Mouse (Mus musculus): ENCODE measurements around the gene Adgrl1. TPM values are rescaled to one million over a fixed set of nuclear protein-coding genes. Genes with fewer than 3 reads are reported as not detected.

The Adgrl1 gene
- total and polyA plus RNA-seq, 2 experiments from 2014 or later = 54.6 to 469 TPM

DNA sequence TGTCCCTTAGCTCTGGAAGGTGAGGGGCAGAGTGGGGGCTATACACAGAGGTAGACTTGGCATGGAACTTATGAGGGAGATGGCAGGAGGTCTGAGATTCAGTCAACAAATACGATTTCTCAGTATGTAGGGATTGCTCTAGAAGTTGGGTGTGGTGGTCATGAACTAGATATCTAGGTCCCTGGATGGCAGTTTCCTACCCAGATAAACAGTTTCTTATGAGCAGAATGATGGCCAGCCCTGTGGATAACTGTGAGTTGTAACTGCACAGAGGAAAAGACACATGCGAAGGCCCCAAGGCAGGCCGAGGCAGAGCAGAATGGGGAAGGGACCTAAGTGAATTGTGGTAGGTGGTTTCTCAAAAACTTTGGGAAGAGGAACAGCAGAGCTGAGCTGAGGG lies 14.3 kb downstream of the Adgrl1 start:
- ATAC-seq (no peak), DNase-seq (ENCODE audit: low spot score) (no peak)
- H3K4me2 ChIP-seq (ENCODE audit: low read depth, low read length) = no peak overlapping the region
- 82% methylated on average over 3 of the region's 3 CpGs for WGBS
- H3K9ac ChIP-seq (replicated peaks; ENCODE audit: low read length) = no peak overlapping the region
- no peak overlapping the region for H3K27ac ChIP-seq
- no peaks in the 10 kb centered on the region for H3K27me3 ChIP-seq (ENCODE audit: insufficient read depth, low read length)
- peaks cover 9% of the 10 kb centered on the region; the same call in 1 of the 2 replicates for H3K4me1 ChIP-seq (ENCODE audit: insufficient read depth, low read length)
- no peak for TF ChIP-seq CTCF (IDR thresholded peaks at IDR 0.05; ENCODE audit: low read depth)
- H3K4me3 ChIP-seq (ENCODE audit: low read length) = no peak overlapping the region
- no peaks in the 10 kb centered on the region for H3K9me3 ChIP-seq (ENCODE audit: low read length)
- H3K36me3 ChIP-seq (ENCODE audit: insufficient read depth, low read length) = peaks cover 5% of the 10 kb centered on the region; the same call in 1 of the 2 replicates

GRCm38 (mm10) chr8:83914860-83915259 lies 15.0 kb downstream of the Adgrl1 start:
- no peak for DNase-seq (ENCODE audit: low spot score)
- Histone ChIP-seq H3K36me3 (ENCODE audit: insufficient read depth, low read length) (peaks cover 5% of the 10 kb centered on the region; the same call in 1 of the 2 replicates), H3K4me3 (ENCODE audit: low read length) (no peak overlapping the region), H3K9ac (replicated peaks; ENCODE audit: low read length) (no peak overlapping the region), H3K9me3 (ENCODE audit: low read length) (no peaks in the 10 kb centered on the region), H3K27ac (no peak overlapping the region), H3K4me1 (ENCODE audit: insufficient read depth, low read length) (peaks cover 8% of the 10 kb centered on the region; the same call in 1 of the 2 replicates), H3K27me3 (ENCODE audit: insufficient read depth, low read length) (no peaks in the 10 kb centered on the region), H3K4me2 (ENCODE audit: low read depth, low read length) (no peak overlapping the region)
- ATAC-seq = peak; percentile 33; the same call in 1 of the 2 replicates
- no peak for TF ChIP-seq CTCF (IDR thresholded peaks at IDR 0.05; ENCODE audit: low read depth)
- WGBS = 60% methylated on average over 5 of the region's 5 CpGs

- WGBS = 44% methylated on average over 5 of the region's 5 CpGs
These were observed 16.1 kb downstream of the Adgrl1 start for GRCm38 (mm10) chr8:83916015-83916414.

GRCm38 (mm10) chr8:83917566-83917965 lies 17.7 kb downstream of the Adgrl1 start:
- no peak for TF ChIP-seq CTCF (IDR thresholded peaks at IDR 0.05; ENCODE audit: low read depth)
- no peaks in the 10 kb centered on the region for H3K9me3 ChIP-seq (ENCODE audit: low read length)
- no peak for DNase-seq (ENCODE audit: low spot score)
- H3K4me1 ChIP-seq (ENCODE audit: insufficient read depth, low read length) = peaks cover 8% of the 10 kb centered on the region; the same call in 1 of the 2 replicates
- H3K27ac ChIP-seq = no peak overlapping the region
- ATAC-seq = no peak
- WGBS = 66% methylated on average over 6 of the region's 6 CpGs
- no peak overlapping the region for H3K9ac ChIP-seq (replicated peaks; ENCODE audit: low read length)
- no peak overlapping the region for H3K4me2 ChIP-seq (ENCODE audit: low read depth, low read length)
- H3K27me3 ChIP-seq (ENCODE audit: insufficient read depth, low read length) = no peaks in the 10 kb centered on the region
- H3K4me3 ChIP-seq (ENCODE audit: low read length) = no peak overlapping the region
- peaks cover 15% of the 10 kb centered on the region; the same call in 1 of the 2 replicates for H3K36me3 ChIP-seq (ENCODE audit: insufficient read depth, low read length)

More at GRCm38 (mm10) chr8:83916015-83916414, 16.1 kb downstream of the Adgrl1 start:
- H3K9me3 ChIP-seq (ENCODE audit: low read length) = no peaks in the 10 kb centered on the region
- no peak overlapping the region for H3K4me2 ChIP-seq (ENCODE audit: low read depth, low read length)
- peaks cover 8% of the 10 kb centered on the region; the same call in 1 of the 2 replicates for H3K4me1 ChIP-seq (ENCODE audit: insufficient read depth, low read length)
- peak overlapping the region; percentile 26 for H3K27ac ChIP-seq
- DNase-seq (ENCODE audit: low spot score) (no peak), ATAC-seq (no peak; the same call in 1 of the 2 replicates)
- H3K36me3 ChIP-seq (ENCODE audit: insufficient read depth, low read length) = peaks cover 5% of the 10 kb centered on the region; the same call in 1 of the 2 replicates
- no peaks in the 10 kb centered on the region for H3K27me3 ChIP-seq (ENCODE audit: insufficient read depth, low read length)
- no peak overlapping the region for H3K4me3 ChIP-seq (ENCODE audit: low read length)
- no peak overlapping the region for H3K9ac ChIP-seq (replicated peaks; ENCODE audit: low read length)
- no peak for TF ChIP-seq CTCF (IDR thresholded peaks at IDR 0.05; ENCODE audit: low read depth)

- Histone ChIP-seq H3K27ac (no peak overlapping the region), H3K27me3 (ENCODE audit: insufficient read depth, low read length) (no peaks in the 10 kb centered on the region), H3K9ac (replicated peaks; ENCODE audit: low read length) (no peak overlapping the region), H3K36me3 (ENCODE audit: insufficient read depth, low read length) (peaks cover 49% of the 10 kb centered on the region), H3K4me2 (ENCODE audit: low read depth, low read length) (no peak overlapping the region), H3K4me3 (ENCODE audit: low read length) (no peak overlapping the region), H3K9me3 (ENCODE audit: low read length) (no peaks in the 10 kb centered on the region), H3K4me1 (ENCODE audit: insufficient read depth, low read length) (no peaks in the 10 kb centered on the region)
- TF ChIP-seq CTCF (IDR thresholded peaks at IDR 0.05; ENCODE audit: low read depth) = peak; percentile 96
- WGBS = 63% methylated on average over 3 of the region's 3 CpGs
- peak; percentile 57 for ATAC-seq
- DNase-seq (ENCODE audit: low spot score) = peak; percentile 91
These were observed 21.7 kb downstream of the Adgrl1 start for GRCm38 (mm10) chr8:83921558-83921957.

DNA sequence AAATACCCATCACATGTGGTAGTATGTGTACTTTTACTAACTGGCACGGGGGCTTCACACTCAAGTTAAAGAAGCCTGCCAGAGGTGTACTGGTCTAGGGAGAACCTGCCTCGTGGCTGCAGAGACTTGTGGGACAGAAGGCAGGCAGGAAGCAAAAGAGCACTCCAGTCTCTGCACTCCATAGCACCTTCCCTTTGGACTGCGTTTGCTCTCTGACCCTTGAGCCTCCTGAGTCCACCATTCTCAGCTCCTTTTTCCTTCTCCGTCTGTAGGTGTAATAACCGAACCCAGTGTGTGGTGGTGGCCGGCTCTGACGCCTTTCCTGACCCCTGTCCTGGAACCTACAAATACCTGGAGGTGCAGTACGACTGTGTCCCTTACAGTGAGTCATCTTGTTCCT lies 22.8 kb downstream of the Adgrl1 start:
- ATAC-seq = no peak
- H3K27ac ChIP-seq = no peak overlapping the region
- WGBS = 94% methylated on average over 8 of the region's 8 CpGs

DNA sequence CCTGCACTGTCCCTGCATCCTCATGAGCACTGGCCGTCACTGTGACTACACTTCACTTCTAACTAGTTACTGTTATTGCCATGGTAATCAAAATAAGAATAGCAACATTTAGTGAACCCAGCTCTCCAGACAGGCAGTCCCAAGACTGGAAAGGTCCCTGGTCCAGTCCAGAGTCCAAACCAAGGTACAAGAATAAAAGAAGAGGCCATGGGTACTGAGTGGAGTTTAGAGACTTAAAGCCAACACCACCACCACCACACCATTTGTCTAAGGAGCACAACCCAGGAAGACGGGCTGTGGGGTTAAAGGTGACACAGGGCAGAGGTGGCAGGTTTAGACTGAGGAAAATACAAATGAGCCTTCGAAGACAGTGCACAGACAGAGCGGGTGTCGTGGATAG lies 24.7 kb downstream of the Adgrl1 start:
- Histone ChIP-seq H3K27ac (no peak overlapping the region), H3K9ac (replicated peaks; ENCODE audit: low read length) (no peak overlapping the region), H3K36me3 (ENCODE audit: insufficient read depth, low read length) (peaks cover 47% of the 10 kb centered on the region), H3K9me3 (ENCODE audit: low read length) (no peaks in the 10 kb centered on the region), H3K4me2 (ENCODE audit: low read depth, low read length) (no peak overlapping the region), H3K4me3 (ENCODE audit: low read length) (no peak overlapping the region), H3K27me3 (ENCODE audit: insufficient read depth, low read length) (no peaks in the 10 kb centered on the region), H3K4me1 (ENCODE audit: insufficient read depth, low read length) (no peaks in the 10 kb centered on the region)
- ATAC-seq = no peak
- DNase-seq (ENCODE audit: low spot score) = no peak
- WGBS = 88% methylated on average over 5 of the region's 5 CpGs
- TF ChIP-seq CTCF (IDR thresholded peaks at IDR 0.05; ENCODE audit: low read depth) = no peak

More for the DNA sequence above, 22.8 kb downstream of the Adgrl1 start:
- no peak overlapping the region for H3K4me2 ChIP-seq (ENCODE audit: low read depth, low read length)
- no peak overlapping the region for H3K4me3 ChIP-seq (ENCODE audit: low read length)
- no peak for DNase-seq (ENCODE audit: low spot score)
- H3K9me3 ChIP-seq (ENCODE audit: low read length) = no peaks in the 10 kb centered on the region
- H3K27me3 ChIP-seq (ENCODE audit: insufficient read depth, low read length) = no peaks in the 10 kb centered on the region
- peaks cover 49% of the 10 kb centered on the region for H3K36me3 ChIP-seq (ENCODE audit: insufficient read depth, low read length)
- no peak for TF ChIP-seq CTCF (IDR thresholded peaks at IDR 0.05; ENCODE audit: low read depth)
- no peak overlapping the region for H3K9ac ChIP-seq (replicated peaks; ENCODE audit: low read length)
- H3K4me1 ChIP-seq (ENCODE audit: insufficient read depth, low read length) = no peaks in the 10 kb centered on the region

Measured in hindbrain, postnatal 0 days (tissue).